Mouse (Mus musculus) hindbrain, embryonic 11.5 days (tissue): ENCODE measurements around the gene Ppp6r2. TPM values are rescaled to one million over a fixed set of nuclear protein-coding genes. Genes with fewer than 3 reads are reported as not detected.

Experiments
- ATAC-seq: fragments of 200-750 bp; cut with Nextera tagmentation; 2 replicates; pipeline ENCODE4 v1.8.0; 2017; ENCODE audit warnings: mild to moderate bottlenecking, moderate TSS enrichment, moderate library complexity; ENCODE audit not compliant: low FRiP score
- DNase-seq: peaks from one replicate; pipeline ENCODE4 v3.0.0-alpha.2; 2015; ENCODE audit warnings: low spot score
- H3K27ac ChIP-seq: fragments of 300-500 bp; sonication (generic); 2 replicates; pipeline ENCODE4 v1.5.1; 2014; ENCODE audit warnings: mild to moderate bottlenecking, low read depth, low read length
- H3K27me3 ChIP-seq: fragments of 300-500 bp; sonication (generic); 2 replicates; pipeline ENCODE4 v1.6.1; 2014; ENCODE audit warnings: mild to moderate bottlenecking, low read length, moderate library complexity, mixed read lengths; ENCODE audit not compliant: control insufficient read depth, insufficient read depth
- H3K36me3 ChIP-seq: fragments of 300-500 bp; sonication (generic); 2 replicates; pipeline ENCODE4 v1.6.1; 2014; ENCODE audit warnings: mild to moderate bottlenecking, low read length, moderate library complexity, mixed read lengths; ENCODE audit not compliant: control insufficient read depth, insufficient read depth
- H3K4me1 ChIP-seq: fragments of 300-500 bp; sonication (generic); replicated peaks from 2 replicates; pipeline ENCODE4 v1.6.1; 2014; ENCODE audit warnings: low read length, mixed read lengths; ENCODE audit not compliant: control insufficient read depth, insufficient read depth
- H3K4me2 ChIP-seq: fragments of 300-500 bp; sonication (generic); replicated peaks from 2 replicates; pipeline ENCODE4 v1.6.1; 2014; ENCODE audit warnings: mild to moderate bottlenecking, low read depth, low read length
- H3K4me3 ChIP-seq: fragments of 300-500 bp; sonication (generic); 2 replicates; pipeline ENCODE4 v1.5.1; 2014; ENCODE audit warnings: low read depth, low read length
- H3K9ac ChIP-seq: fragments of 300-500 bp; sonication (generic); 2 replicates; pipeline ENCODE4 v1.6.1; 2014; ENCODE audit warnings: low read depth, low read length
- H3K9me3 ChIP-seq: fragments of 300-500 bp; sonication (generic); 2 replicates; pipeline ENCODE4 v1.6.1; 2016; ENCODE audit warnings: low read length; ENCODE audit not compliant: control insufficient read depth
- WGBS: fragments of 180-500 bp; shearing (Covaris S2); extraction: QIAGEN DNeasy Blood & Tissue Kit; methylation state at CpG from one replicate; pipeline ENCODE4 v1.1.7; 2014; 5-methylcytosine and 5-hydroxymethylcytosine counted together
- polyA plus RNA-seq: library from polyadenylated mRNA; unstranded; fragments of >200 nt; fragmentation: Nextera tagmentation; extraction: Ambion mirVana; gene quantifications from 2 replicates; pipeline ENCODE4 v1.2.1, GENCODE M21; 2014

Gene Ppp6r2
- polyA plus RNA-seq, 1 experiment from 2014 or later: 46.0 TPM

- Histone ChIP-seq H3K36me3 (no peaks in the 10 kb centered on the region), H3K27ac (no peak overlapping the region), H3K4me3 (no peak overlapping the region), H3K27me3 (no peaks in the 10 kb centered on the region), H3K4me2 (no peak overlapping the region), H3K9me3 (no peaks in the 10 kb centered on the region), H3K9ac (no peak overlapping the region), H3K4me1 (no peaks in the 10 kb centered on the region)
- no peak for ATAC-seq
- WGBS: 92% methylated on average over 14 of the region's 14 CpGs
- DNase-seq: no peak
These were observed 125.1 kb downstream of the Ppp6r2 start for GRCm38 (mm10) chr15:89336422-89336821.

Other genes starting within 250 kb of the Ppp6r2 start
- 3.7 and 4.1 TPM in 2 replicates for gene Mlc1, start 232.5 kb upstream of the Ppp6r2 start, polyA plus RNA-seq
- 0.15 TPM in 1 of 2 replicates, not detected in the other for gene Mov10l1, start 228.6 kb upstream of the Ppp6r2 start, polyA plus RNA-seq
- gene Panx2, start 151.8 kb upstream of the Ppp6r2 start, polyA plus RNA-seq: 0.33 and 0.94 TPM in 2 replicates
- 39.5 and 42.1 TPM in 2 replicates for gene Trabd, start 136.4 kb upstream of the Ppp6r2 start, polyA plus RNA-seq
- gene Selenoo, start 122.5 kb upstream of the Ppp6r2 start, polyA plus RNA-seq: 17.2 and 20.4 TPM in 2 replicates
- gene Tubgcp6, start 88.4 kb upstream of the Ppp6r2 start, polyA plus RNA-seq: 17.5 and 17.6 TPM in 2 replicates
- 9.4 and 10.7 TPM in 2 replicates for gene Hdac10, start 82.9 kb upstream of the Ppp6r2 start, polyA plus RNA-seq
- 16.5 and 17.8 TPM in 2 replicates for gene Mapk12, start 70.8 kb upstream of the Ppp6r2 start, polyA plus RNA-seq
- 38.5 and 40.4 TPM in 2 replicates for gene Mapk11, start 61.9 kb upstream of the Ppp6r2 start, polyA plus RNA-seq
- 97.4 and 104 TPM in 2 replicates for gene Plxnb2, start 30.8 kb upstream of the Ppp6r2 start, polyA plus RNA-seq
- 28.3 and 31.2 TPM in 2 replicates for gene Dennd6b, start 15.1 kb upstream of the Ppp6r2 start, polyA plus RNA-seq
- gene Sbf1, start 103.8 kb downstream of the Ppp6r2 start, polyA plus RNA-seq: 57.4 and 66.4 TPM in 2 replicates
- gene Adm2, start 111.2 kb downstream of the Ppp6r2 start, polyA plus RNA-seq: 0.12 TPM in 1 of 2 replicates, not detected in the other
- not detected in 2 replicates for gene Miox, start 122.8 kb downstream of the Ppp6r2 start, polyA plus RNA-seq
- gene Lmf2, start 144.1 kb downstream of the Ppp6r2 start, polyA plus RNA-seq: 25.4 and 26.8 TPM in 2 replicates
- 133 and 140 TPM in 2 replicates for gene Ncaph2, start 144.2 kb downstream of the Ppp6r2 start, polyA plus RNA-seq
- gene Sco2, start 162.3 kb downstream of the Ppp6r2 start, polyA plus RNA-seq: 7.4 and 7.9 TPM in 2 replicates
- 1.4 and 1.7 TPM in 2 replicates for gene Tymp, start 165.5 kb downstream of the Ppp6r2 start, polyA plus RNA-seq
- 1.7 and 2.6 TPM in 2 replicates for gene Odf3b, start 167.7 kb downstream of the Ppp6r2 start, polyA plus RNA-seq
- not detected in 2 replicates for gene Klhdc7b, start 173.4 kb downstream of the Ppp6r2 start, polyA plus RNA-seq
- gene Syce3, start 198.9 kb downstream of the Ppp6r2 start, polyA plus RNA-seq: not detected in 2 replicates
- 0.73 and 0.93 TPM in 2 replicates for gene Cpt1b, start 214.3 kb downstream of the Ppp6r2 start, polyA plus RNA-seq
- 2.6 and 4.0 TPM in 2 replicates for gene C730034F03Rik, start 218.0 kb downstream of the Ppp6r2 start, polyA plus RNA-seq
- not detected in 2 replicates for gene Gm44502, start 218.1 kb downstream of the Ppp6r2 start, polyA plus RNA-seq
- 54.7 and 63.4 TPM in 2 replicates for gene Chkb, start 218.4 kb downstream of the Ppp6r2 start, polyA plus RNA-seq
- gene Mapk8ip2, start 242.4 kb downstream of the Ppp6r2 start, polyA plus RNA-seq: 22.4 and 24.1 TPM in 2 replicates